Mouse (Mus musculus) CH12.LX (cell line): Measurements from ENCODE around the gene Strn.

Experiments
- BHLHE40 ChIP-seq: IDR thresholded peaks from 2 replicates; pipeline ENCODE4 v1.6.1; 2011; ENCODE audit warnings: mild to moderate bottlenecking, low read depth, low read length, improper control_type of control experiment
- CTCF ChIP-seq, 2 experiments: IDR thresholded peaks in 1 of 2; conservative IDR thresholded peaks in 1 of 2; 2 replicates each; pipeline ENCODE4 v1.5.1; 2011 to 2012; ENCODE audit warnings: low read depth in 2 of 2, low read length in 2 of 2, improper control_type of control experiment in 1 of 2, inconsistent platforms in 1 of 2, mild to moderate bottlenecking in 1 of 2, moderate library complexity in 1 of 2
- E2F4 ChIP-seq: IDR thresholded peaks from 2 replicates; pipeline ENCODE4 v1.6.1; 2011; ENCODE audit warnings: low read depth, low read length, improper control_type of control experiment; ENCODE audit not compliant: insufficient replicate concordance
- EP300 ChIP-seq: IDR thresholded peaks from 2 replicates; pipeline ENCODE4 v1.6.1; 2011; ENCODE audit warnings: low read length, improper control_type of control experiment
- HCFC1 ChIP-seq: IDR thresholded peaks from 2 replicates; pipeline ENCODE4 v1.6.1; 2012; ENCODE audit warnings: low read depth, mild to moderate bottlenecking, inconsistent platforms, low read length, improper control_type of control experiment
- KAT2A ChIP-seq: IDR thresholded peaks from 2 replicates; pipeline ENCODE4 v1.6.1; 2012; ENCODE audit warnings: low read length, improper control_type of control experiment, inconsistent platforms; ENCODE audit not compliant: insufficient replicate concordance
- MEF2A ChIP-seq: IDR thresholded peaks from 2 replicates; pipeline ENCODE4 v1.6.1; 2014; ENCODE audit warnings: low read depth, mild to moderate bottlenecking, inconsistent platforms, low read length, improper control_type of control experiment, borderline replicate concordance
- MYC ChIP-seq: IDR thresholded peaks from 2 replicates; pipeline ENCODE4 v1.6.1; 2011; ENCODE audit warnings: low read depth, mild to moderate bottlenecking, improper control_type of control experiment, low read length
- NRF1 ChIP-seq: IDR thresholded peaks from 2 replicates; pipeline ENCODE4 v1.6.1; 2014; ENCODE audit warnings: low read depth, mild to moderate bottlenecking, inconsistent platforms, low read length, improper control_type of control experiment, moderate library complexity
- POLR2A ChIP-seq: IDR thresholded peaks from 2 replicates; pipeline ENCODE4 v1.6.1; 2011; ENCODE audit warnings: low read depth, mild to moderate bottlenecking, improper control_type of control experiment, low read length
- POLR2AphosphoS2 ChIP-seq: IDR thresholded peaks from 2 replicates; pipeline ENCODE4 v1.6.1; 2011; ENCODE audit warnings: low read depth, low read length, improper control_type of control experiment
- TBP ChIP-seq: conservative IDR thresholded peaks from 2 replicates; pipeline ENCODE4 v1.6.1; 2011; ENCODE audit warnings: low read depth, low read length, improper control_type of control experiment
- ZMIZ1 ChIP-seq: IDR thresholded peaks from 2 replicates; pipeline ENCODE4 v1.6.1; 2012; ENCODE audit warnings: low read depth, mild to moderate bottlenecking, inconsistent platforms, low read length, improper control_type of control experiment
- ZNF384 ChIP-seq: IDR thresholded peaks from 2 replicates; pipeline ENCODE4 v1.6.1; 2012; ENCODE audit warnings: low read depth, low read length, improper control_type of control experiment, inconsistent platforms

DNA sequence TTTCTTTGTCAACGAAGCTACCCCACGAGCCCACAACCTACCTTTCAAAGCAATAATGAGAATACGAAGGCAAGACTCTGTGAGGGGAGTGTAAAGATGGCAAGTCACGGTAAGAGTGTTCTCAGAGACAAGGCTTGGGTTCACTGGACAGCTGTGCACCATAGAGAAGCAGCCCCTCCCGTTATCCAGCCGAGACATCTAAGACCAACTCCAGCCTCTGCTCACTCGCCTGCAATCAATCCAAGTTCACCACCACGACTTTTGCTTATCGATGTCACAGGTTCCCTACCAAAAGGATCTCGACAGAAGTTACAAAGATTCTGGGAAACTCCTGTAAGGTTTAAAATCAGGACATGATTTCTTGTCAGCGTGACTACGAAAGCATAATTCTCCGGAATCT lies 17.9 kb downstream of the Strn start:
- no peak for TF ChIP-seq POLR2AphosphoS2
- no peak for TF ChIP-seq ZNF384
- TF ChIP-seq CTCF (conservative IDR thresholded peaks at IDR 0.05 in 1 of 2, IDR thresholded peaks at IDR 0.05 in 1 of 2; ENCODE audit: low read depth in 2 of 2, low read length in 2 of 2), result no peak
- no peak for TF ChIP-seq KAT2A
- no peak for TF ChIP-seq MEF2A
- TF ChIP-seq BHLHE40, result no peak
- TF ChIP-seq NRF1, result no peak
- no peak for TF ChIP-seq E2F4
- no peak for TF ChIP-seq EP300
- TF ChIP-seq POLR2A, result no peak
- no peak for TF ChIP-seq TBP
- no peak for TF ChIP-seq MYC
- no peak for TF ChIP-seq HCFC1
- no peak for TF ChIP-seq ZMIZ1
